Mouse (Mus musculus): ENCODE results near the gene Hoxc9.

Gene Hoxc9

GRCm38 (mm10) chr15:102998608-102999182, 22.5 kb downstream of the Hoxc9 start:
- no peak for DNase-seq (ENCODE audit: low read depth, low spot score)

DNA sequence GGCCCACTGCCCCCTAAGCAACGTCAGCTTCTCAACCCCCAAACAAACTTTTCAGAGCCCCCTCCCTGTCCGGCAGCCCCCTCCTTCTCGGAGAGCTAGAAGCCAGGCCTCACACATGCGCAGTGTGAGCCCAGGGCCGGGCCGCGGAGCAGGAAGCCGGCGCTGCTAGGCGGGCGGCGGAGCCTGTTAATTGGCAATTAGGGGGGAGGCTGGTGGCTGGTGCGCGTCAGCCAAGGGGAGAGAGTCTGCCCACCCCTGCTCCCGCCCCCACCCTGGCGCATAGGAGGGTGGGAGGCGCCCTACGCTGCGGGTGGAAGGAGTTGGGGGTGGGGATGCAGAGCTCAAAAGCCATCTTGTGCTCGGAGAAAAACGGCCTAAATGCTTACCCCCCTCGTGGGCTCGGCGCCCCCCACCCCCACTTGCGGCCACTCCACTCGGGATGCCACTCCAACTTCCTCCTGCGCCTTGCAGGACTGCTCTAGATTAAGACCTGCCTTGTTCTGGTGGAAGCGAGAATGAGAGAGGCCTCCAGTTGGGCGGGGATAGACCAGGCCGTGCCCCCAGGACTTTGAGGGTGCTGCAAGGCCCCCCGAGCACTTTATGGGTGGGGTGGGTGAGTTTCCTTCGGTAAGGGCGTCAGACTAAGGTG, 23.1 kb downstream of the Hoxc9 start:
- no peak for DNase-seq (ENCODE audit: low read depth, low spot score)

GRCm38 (mm10) chr15:102999955-103000354, 23.7 kb downstream of the Hoxc9 start:
- DNase-seq (ENCODE audit: low read depth, low spot score), result no peak

DNA sequence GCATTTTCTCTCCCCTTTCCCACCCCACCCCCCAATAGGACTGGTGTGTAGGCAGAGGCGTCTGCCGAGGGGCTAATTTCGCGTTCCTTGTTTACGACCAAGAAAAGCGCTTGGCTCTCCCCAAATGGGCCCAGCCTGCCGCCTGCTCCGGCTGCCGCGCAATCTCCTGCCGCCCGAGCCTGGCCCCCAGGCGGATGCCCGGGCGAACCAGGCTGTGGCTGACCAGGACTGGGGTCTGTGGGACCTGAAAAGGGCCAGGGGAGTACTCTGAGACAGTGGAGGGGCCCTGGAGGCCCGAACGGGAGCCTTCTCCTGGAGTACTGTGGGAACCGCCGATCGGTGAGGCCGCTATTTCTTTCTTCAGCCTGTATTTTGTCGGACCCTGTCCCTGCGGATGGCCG, 24.3 kb downstream of the Hoxc9 start:
- no peak for DNase-seq (ENCODE audit: low read depth, low spot score)

DNA sequence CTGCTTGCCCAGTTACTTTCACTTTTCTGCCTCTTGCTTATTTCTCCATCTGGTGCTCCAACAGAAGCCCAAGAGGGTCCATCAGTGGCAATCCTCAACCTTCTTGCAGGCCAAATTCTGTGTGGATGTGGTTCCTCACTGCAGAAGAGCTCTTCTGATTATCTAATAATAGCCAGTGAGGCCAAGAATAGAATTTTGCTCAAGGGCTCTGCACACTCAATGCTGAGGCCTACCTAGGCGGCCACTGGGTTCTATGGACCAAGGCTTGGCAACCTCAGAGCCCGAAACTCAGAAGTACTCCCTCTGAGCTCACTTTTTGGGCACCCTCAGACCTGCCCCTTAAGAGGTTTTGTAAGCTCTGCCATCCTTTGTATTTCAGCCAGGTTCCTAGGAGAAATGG, 25.1 kb downstream of the Hoxc9 start:
- no peak for DNase-seq (ENCODE audit: low read depth, low spot score)

GRCm38 (mm10) chr15:103002156-103002555, 25.9 kb downstream of the Hoxc9 start:
- no peak for DNase-seq (ENCODE audit: low read depth, low spot score)

DNA sequence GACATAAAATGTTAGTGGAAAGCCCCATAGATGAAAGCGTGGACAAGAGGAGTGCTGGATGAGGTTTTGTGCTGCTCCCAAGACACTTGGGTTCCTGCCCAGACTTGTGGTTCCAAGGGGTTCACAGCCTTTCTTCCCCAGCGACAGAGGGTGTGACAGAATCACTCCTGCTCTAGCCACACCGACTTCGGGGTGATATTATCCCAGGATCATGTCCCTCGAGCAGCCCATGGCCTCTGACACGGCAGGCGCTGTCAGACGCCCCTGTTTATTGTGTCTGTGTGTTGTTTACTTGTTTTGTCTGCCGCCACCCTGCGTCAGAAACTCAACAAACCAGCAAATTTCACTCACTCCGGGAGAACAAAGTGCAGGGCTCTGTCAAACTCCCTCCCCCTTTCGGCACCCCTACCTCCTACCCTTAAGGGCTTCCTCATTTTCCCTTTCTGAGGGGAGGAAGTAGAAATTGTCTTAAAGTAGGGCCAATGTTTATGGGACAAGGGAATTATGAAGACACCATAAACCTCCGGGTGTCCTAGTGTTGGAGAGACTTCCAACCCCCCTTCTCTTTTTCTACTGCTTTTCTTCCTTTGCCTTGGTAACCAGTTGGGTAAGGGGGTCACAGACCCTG, 26.7 kb downstream of the Hoxc9 start:
- no peak for DNase-seq (ENCODE audit: low read depth, low spot score)

- no peak for DNase-seq (ENCODE audit: low read depth, low spot score)
Observed at GRCm38 (mm10) chr15:103005308-103005707, 29.1 kb downstream of the Hoxc9 start.

GRCm38 (mm10) chr15:103005797-103006196, 29.6 kb downstream of the Hoxc9 start:
- no peak for DNase-seq (ENCODE audit: low read depth, low spot score)

GRCm38 (mm10) chr15:103006326-103006725, 30.1 kb downstream of the Hoxc9 start:
- DNase-seq (ENCODE audit: low read depth, low spot score), result no peak

DNA sequence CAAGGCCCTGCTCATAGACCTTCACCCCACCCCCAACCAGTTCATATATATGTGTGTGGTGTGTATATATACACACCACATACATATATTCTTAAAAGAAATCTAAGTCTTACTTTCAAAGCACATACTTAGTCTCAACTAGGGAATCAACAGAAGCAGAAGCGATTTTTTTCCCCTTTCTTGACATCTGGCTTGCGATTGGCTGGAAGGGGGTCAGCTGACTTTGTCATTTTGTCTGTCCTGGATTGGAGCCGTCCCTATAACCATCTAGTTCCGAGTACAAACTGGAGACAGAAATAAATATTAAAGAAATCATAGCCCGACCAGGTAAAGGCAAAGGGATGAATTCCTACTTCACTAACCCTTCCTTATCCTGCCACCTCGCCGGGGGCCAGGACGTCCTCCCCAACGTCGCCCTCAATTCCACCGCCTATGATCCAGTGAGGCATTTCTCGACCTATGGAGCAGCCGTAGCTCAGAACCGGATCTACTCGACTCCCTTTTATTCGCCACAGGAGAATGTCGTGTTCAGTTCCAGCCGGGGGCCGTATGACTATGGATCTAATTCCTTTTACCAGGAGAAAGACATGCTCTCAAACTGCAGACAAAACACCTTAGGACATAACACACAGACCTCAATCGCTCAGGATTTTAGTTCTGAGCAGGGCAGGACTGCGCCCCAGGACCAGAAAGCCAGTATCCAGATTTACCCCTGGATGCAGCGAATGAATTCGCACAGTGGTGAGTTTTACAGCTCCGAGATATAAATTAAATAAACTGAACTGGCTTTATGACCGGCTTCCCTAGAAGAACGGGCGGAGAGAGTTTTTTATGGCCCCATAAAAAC, 33.2 kb downstream of the Hoxc9 start:
- DNase-seq (ENCODE audit: low read depth, low spot score), result no peak

DNA sequence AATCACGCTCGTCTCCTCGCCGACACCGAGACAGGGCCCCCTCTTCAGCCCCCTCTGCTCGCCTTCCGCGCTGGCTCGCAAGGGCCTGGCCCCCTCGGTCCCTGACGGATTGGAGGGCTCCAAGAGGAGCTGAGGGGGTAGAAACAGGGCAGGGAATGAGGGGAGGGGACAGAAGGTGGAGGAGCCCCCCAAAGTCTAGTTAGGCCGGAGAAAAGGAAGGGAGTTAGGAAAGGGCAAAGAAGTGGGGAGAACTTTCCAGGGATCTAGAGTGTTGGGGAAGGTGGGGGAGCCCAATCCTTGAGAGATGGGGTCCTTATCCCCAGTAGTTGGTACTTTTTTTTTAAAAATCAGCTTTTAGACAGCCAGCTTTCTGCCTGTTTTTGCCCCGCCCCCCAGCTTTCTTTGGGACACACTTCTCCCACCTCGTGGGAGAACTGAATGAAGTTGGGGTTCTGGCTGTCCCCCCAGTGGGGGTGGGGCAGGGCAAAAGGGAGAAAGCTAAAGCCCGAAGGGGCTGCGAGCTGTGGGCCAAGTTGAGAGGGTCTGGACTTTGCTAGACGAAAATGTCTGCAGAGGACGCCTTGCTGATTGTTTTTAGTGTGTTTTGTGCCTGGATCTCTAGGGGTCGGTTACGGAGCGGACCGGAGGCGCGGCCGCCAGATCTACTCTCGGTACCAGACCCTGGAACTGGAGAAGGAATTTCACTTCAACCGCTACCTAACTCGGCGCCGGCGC, 34.0 kb downstream of the Hoxc9 start:
- DNase-seq (ENCODE audit: low read depth, low spot score), result no peak

DNA sequence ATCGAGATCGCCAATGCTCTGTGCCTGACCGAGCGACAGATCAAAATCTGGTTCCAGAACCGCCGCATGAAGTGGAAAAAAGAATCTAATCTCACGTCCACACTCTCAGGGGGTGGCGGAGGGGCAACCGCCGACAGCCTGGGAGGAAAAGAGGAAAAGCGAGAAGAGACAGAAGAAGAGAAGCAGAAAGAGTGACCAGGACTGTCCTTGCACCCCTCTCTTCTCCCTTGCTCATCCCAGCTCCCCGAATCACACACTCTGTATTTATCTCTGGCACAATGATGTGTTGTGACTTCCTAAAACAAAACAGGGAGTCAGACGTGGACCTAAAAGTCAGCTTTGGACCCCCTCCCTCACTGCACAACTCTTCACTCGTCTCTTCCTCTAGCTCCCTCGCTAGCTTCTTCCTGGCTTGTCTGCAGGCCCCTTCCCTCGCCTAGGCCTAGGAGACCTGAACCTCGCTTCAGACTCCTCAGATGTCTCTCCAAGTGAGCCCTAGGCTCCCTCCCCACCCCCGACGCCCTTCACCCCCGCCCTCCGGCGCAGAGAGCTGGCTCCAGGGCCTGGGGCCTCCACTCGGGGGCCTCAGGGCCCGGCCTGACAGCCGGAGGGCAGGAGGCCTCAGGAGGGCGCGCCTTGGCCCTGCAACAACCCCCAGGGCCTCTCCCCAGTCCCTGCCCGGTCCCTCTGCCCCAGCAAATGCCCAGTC, 34.8 kb downstream of the Hoxc9 start:
- DNase-seq (ENCODE audit: low read depth, low spot score), result no peak

- no peak for DNase-seq (ENCODE audit: low read depth, low spot score)
Observed at GRCm38 (mm10) chr15:103011928-103012486, 35.8 kb downstream of the Hoxc9 start.

DNA sequence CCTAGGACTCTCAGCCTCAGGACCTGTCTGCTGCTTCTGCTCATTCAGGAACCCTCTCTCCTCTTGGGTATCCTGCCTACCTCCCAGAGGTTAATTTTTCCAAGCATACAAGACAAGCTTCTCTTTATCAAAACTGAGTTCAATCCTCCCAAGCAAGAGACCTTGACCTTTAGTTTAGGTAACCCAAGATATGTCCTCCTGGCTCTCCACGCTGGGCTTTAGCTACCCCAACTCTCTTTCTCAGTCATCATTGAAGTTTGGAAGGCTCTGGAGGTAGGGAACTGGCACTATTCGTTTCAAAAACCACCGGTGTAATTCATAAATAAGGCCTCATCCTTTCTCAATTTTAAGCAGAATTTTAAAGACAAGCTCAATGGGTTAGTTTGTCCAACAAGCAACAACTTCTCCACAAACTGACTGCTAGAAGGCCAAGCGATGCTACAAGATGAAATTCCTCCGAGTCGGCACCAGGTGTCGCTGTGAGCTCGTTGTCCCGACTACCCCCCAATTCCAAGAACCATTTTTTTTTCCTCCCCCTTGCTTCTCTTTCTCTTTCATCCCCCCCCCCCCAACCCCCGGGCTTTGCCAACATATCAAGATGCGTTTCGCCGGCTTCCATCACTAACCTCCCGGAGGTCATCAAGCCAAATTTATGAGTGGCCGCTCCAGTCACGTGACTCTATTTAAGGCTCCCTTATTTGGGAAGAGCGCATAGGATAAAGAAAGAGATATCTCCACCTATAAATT, 37.2 kb downstream of the Hoxc9 start:
- no peak for DNase-seq (ENCODE audit: low read depth, low spot score)

DNA sequence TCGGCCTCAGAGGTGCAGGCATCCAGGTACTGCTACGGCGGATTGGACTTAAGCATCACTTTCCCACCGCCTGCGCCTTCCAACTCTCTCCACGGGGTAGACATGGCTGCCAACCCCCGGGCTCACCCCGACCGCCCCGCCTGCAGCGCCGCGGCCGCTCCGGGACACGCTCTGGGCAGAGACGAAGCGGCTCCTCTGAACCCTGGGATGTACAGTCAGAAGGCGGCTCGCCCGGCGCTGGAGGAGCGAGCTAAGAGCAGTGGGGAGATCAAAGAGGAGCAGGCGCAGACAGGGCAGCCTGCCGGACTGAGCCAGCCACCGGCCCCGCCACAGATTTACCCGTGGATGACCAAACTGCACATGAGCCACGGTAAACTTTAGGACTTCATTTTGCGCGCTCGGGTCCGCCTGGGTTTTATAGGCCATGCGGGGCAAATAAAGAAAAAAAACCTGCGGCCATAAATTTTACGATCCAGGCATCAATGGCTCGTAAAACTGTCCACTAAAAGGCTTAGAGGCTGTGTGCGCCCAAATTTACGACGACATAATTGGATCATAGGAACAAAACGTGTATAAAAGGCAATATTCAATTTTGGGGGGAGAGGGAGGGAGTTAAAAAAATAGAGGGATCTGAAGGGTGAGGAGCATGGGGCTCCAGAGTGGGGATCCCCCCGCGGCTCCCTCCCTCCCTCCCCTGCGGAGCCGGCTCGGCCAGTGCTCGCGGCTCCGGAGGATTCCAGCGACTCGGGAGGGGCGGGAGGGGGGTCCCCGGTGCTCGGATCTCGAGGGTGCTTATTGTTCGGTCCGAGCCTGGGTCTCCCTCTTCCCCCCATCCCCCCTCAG, 38.1 kb downstream of the Hoxc9 start:
- no peak for DNase-seq (ENCODE audit: low read depth, low spot score)

GRCm38 (mm10) chr15:103015009-103015399, 38.8 kb downstream of the Hoxc9 start:
- no peak for DNase-seq (ENCODE audit: low read depth, low spot score)

GRCm38 (mm10) chr15:103015406-103016166, 39.3 kb downstream of the Hoxc9 start:
- DNase-seq (ENCODE audit: low read depth, low spot score), result no peak
